Mouse (Mus musculus): Measurements from ENCODE around the gene Gtf2ird2.
A peak's percentile ranks its signal among the peaks of the same experiment; 100 is the strongest.

Gtf2ird2 gene

GRCm38 (mm10) chr5:134182735-134183134, 1.1 kb upstream of the Gtf2ird2 start:
- DNase-seq (ENCODE audit: extremely low spot score) = no peak

GRCm38 (mm10) chr5:134183162-134183561, 657 bp upstream of the Gtf2ird2 start:
- DNase-seq (ENCODE audit: extremely low spot score) = no peak

GRCm38 (mm10) chr5:134186059-134186458, 2.2 kb downstream of the Gtf2ird2 start:
- no peak for DNase-seq (ENCODE audit: extremely low spot score)

GRCm38 (mm10) chr5:134186961-134187731, 3.3 kb downstream of the Gtf2ird2 start:
- DNase-seq (ENCODE audit: extremely low spot score) = peak; percentile 73

- DNase-seq (ENCODE audit: extremely low spot score) = no peak
Measured at GRCm38 (mm10) chr5:134188571-134188970, 4.8 kb downstream of the Gtf2ird2 start.

- DNase-seq (ENCODE audit: extremely low spot score) = no peak
Measured at GRCm38 (mm10) chr5:134193664-134194063, 9.8 kb downstream of the Gtf2ird2 start.

- no peak for DNase-seq (ENCODE audit: extremely low spot score)
Measured at GRCm38 (mm10) chr5:134206721-134207120, 22.9 kb downstream of the Gtf2ird2 start.

- no peak for DNase-seq (ENCODE audit: extremely low spot score)
Measured at GRCm38 (mm10) chr5:134209931-134210554, 26.2 kb downstream of the Gtf2ird2 start.

GRCm38 (mm10) chr5:134214021-134214806, 30.4 kb downstream of the Gtf2ird2 start:
- no peak for DNase-seq (ENCODE audit: extremely low spot score)

- DNase-seq (ENCODE audit: extremely low spot score) = no peak
Measured at GRCm38 (mm10) chr5:134217900-134218299, 34.1 kb downstream of the Gtf2ird2 start.

GRCm38 (mm10) chr5:134221278-134221677, 37.5 kb downstream of the Gtf2ird2 start:
- no peak for DNase-seq (ENCODE audit: extremely low spot score)

GRCm38 (mm10) chr5:134221708-134222150, 37.9 kb downstream of the Gtf2ird2 start:
- no peak for DNase-seq (ENCODE audit: extremely low spot score)

- no peak for DNase-seq (ENCODE audit: extremely low spot score)
Measured at GRCm38 (mm10) chr5:134225110-134225901, 41.5 kb downstream of the Gtf2ird2 start.

GRCm38 (mm10) chr5:134226946-134227345, 43.1 kb downstream of the Gtf2ird2 start:
- no peak for DNase-seq (ENCODE audit: extremely low spot score)

GRCm38 (mm10) chr5:134227574-134228248, 43.9 kb downstream of the Gtf2ird2 start:
- DNase-seq (ENCODE audit: extremely low spot score) = peak; percentile 54

- no peak for DNase-seq (ENCODE audit: extremely low spot score)
Measured at GRCm38 (mm10) chr5:134228249-134228638, 44.4 kb downstream of the Gtf2ird2 start.

- DNase-seq (ENCODE audit: extremely low spot score) = no peak
Measured at GRCm38 (mm10) chr5:134229391-134229790, 45.6 kb downstream of the Gtf2ird2 start, which contains the start of gene Ncf1. Gene Ncf1 (minus strand): TSS chr5:134229625.

- DNase-seq (ENCODE audit: extremely low spot score) = no peak
Measured at GRCm38 (mm10) chr5:134231376-134231775, 47.6 kb downstream of the Gtf2ird2 start.

GRCm38 (mm10) chr5:134232111-134232510, 48.3 kb downstream of the Gtf2ird2 start:
- DNase-seq (ENCODE audit: extremely low spot score) = no peak

- DNase-seq (ENCODE audit: extremely low spot score) = no peak
Measured at GRCm38 (mm10) chr5:134232568-134232967, 48.7 kb downstream of the Gtf2ird2 start.

- DNase-seq (ENCODE audit: extremely low spot score) = no peak
Measured at GRCm38 (mm10) chr5:134233244-134233651, 49.4 kb downstream of the Gtf2ird2 start.
